In the genomic region with DNA sequence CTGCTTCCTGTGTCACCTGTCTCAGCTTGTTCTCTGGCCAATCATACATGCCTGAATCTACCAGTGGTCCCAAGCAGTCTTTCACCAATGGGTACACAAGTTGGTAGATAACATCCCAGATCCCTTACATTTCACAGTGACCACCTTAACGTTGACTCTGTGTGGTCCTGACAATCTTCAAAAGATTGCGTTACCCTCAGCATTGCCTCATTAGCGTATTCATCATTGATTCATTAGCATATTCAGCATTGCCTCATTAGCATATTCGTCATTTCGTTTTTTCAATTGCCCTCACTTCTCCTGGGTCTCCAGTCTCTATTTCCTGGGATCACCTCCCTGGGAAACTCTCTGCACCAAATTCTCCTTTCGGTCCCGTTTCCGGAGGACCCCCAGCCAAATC, we compare ENCODE assay signal across 16 mouse cellular contexts. TPM values are rescaled to one million over a fixed set of nuclear protein-coding genes. Genes with fewer than 3 reads are reported as not detected.
DNase-seq lines count a peak whose midpoint lies in the region; ATAC-seq lines count a peak whose summit lies in the region.
"Had no signal": no experiment of that assay in that cellular context is flagged by ENCODE, and none has a peak within 500 bp of the region (broad histone marks: within the 10 kb centered on the region; RNA-seq: fewer than 3 reads in every experiment).

No protein-coding gene starts in this region.

- 71% methylated on average over 8 of the region's 8 CpGs for WGBS in heart, embryonic 14.5 days
- 70% methylated on average over 8 of the region's 8 CpGs for WGBS in midbrain, embryonic 14.5 days
- 82% methylated on average over 8 of the region's 8 CpGs for WGBS in midbrain, embryonic 10.5 days
- WGBS in forebrain, embryonic 14.5 days: 23% methylated on average over 8 of the region's 8 CpGs
- WGBS in limb, embryonic 12.5 days: 83% methylated on average over 8 of the region's 8 CpGs

- H3K9ac ChIP-seq in heart, embryonic 14.5 days (ENCODE audit: low read length): no peak overlapping the region
- no peak overlapping the region for H3K9ac ChIP-seq in midbrain, embryonic 14.5 days (replicated peaks; ENCODE audit: low read length)
- H3K9ac ChIP-seq in forebrain, embryonic 14.5 days (ENCODE audit: low read length): no peak overlapping the region
- H3K9ac ChIP-seq in limb, embryonic 12.5 days (replicated peaks): no peak overlapping the region

- H3K9me3 ChIP-seq in heart, embryonic 14.5 days (ENCODE audit: control insufficient read depth, low read length): peaks cover 4% of the 10 kb centered on the region
- H3K9me3 ChIP-seq in midbrain, embryonic 14.5 days (ENCODE audit: control insufficient read depth, low read length): no peaks in the 10 kb centered on the region
- peaks cover 6% of the 10 kb centered on the region for H3K9me3 ChIP-seq in midbrain, embryonic 10.5 days (replicated peaks)
- H3K9me3 ChIP-seq in forebrain, embryonic 14.5 days (replicated peaks; ENCODE audit: control insufficient read depth, low read length): no peaks in the 10 kb centered on the region; the same call in 1 of the 2 replicates
- H3K9me3 ChIP-seq in limb, embryonic 12.5 days: peaks cover 7% of the 10 kb centered on the region; the same call in 1 of the 2 replicates

- intact Hi-C loops in heart, postnatal 10 days (cut with DNase I): no loop called here

- H3K4me2 ChIP-seq in heart, embryonic 14.5 days (ENCODE audit: low read length): no peak overlapping the region
- H3K4me2 ChIP-seq in midbrain, embryonic 14.5 days (ENCODE audit: low read length): peak overlapping the region; percentile 23; the same call in 1 of the 2 replicates
- peak overlapping the region; percentile 39 for H3K4me2 ChIP-seq in forebrain, embryonic 14.5 days (ENCODE audit: low read length)
- H3K4me2 ChIP-seq in limb, embryonic 12.5 days: no peak overlapping the region

- DNase-seq in heart, postnatal 10 days: no peak
- DNase-seq in midbrain, embryonic 14.5 days: no peak
- no peak for DNase-seq in midbrain, embryonic 10.5 days (ENCODE audit: low spot score)
- DNase-seq in forebrain, embryonic 14.5 days (ENCODE audit: low spot score): peak; percentile 57
- no peak for DNase-seq in cerebellum, postnatal 10 days
- DNase-seq: adrenal gland, postnatal 36 days; cerebellum, adult 18-20 months; kidney, adult 9 months; layer of hippocampus, adult 9-11 months; thymus, postnatal 14 days had no signal

- H3K27ac ChIP-seq in heart, embryonic 14.5 days (replicated peaks in 1 of 2; ENCODE audit: control insufficient read depth in 1 of 2, insufficient read depth in 1 of 2, low read depth in 2 of 2, low read length in 2 of 2): peak overlapping the region; percentile 30 to 43; a peak in 2 of 4 replicates
- peak overlapping the region; percentile 56; the same call in 1 of the 2 replicates for H3K27ac ChIP-seq in midbrain, embryonic 14.5 days (replicated peaks; ENCODE audit: low read depth, low read length)
- H3K27ac ChIP-seq in midbrain, embryonic 10.5 days (replicated peaks): no peak overlapping the region
- peak overlapping the region; percentile 52; the same call in 1 of the 2 replicates for H3K27ac ChIP-seq in forebrain, embryonic 14.5 days (ENCODE audit: low read depth, low read length)
- peak overlapping the region; percentile 71 for H3K27ac ChIP-seq in limb, embryonic 12.5 days

- H3K27me3 ChIP-seq in heart, embryonic 14.5 days (ENCODE audit: control insufficient read depth, insufficient read depth, low read length): no peaks in the 10 kb centered on the region
- no peaks in the 10 kb centered on the region for H3K27me3 ChIP-seq in midbrain, embryonic 14.5 days (ENCODE audit: control insufficient read depth, insufficient read depth, low read length)
- no peaks in the 10 kb centered on the region for H3K27me3 ChIP-seq in midbrain, embryonic 10.5 days (ENCODE audit: low read depth, poor library complexity, severe bottlenecking)
- H3K27me3 ChIP-seq in forebrain, embryonic 14.5 days (replicated peaks; ENCODE audit: control insufficient read depth, insufficient read depth, low read length): no peaks in the 10 kb centered on the region
- H3K27me3 ChIP-seq in limb, embryonic 12.5 days: 0 out of 2 replicates have a peak, but pooled peaks cover 5% of the 10 kb centered on the region

- ATAC-seq in heart, embryonic 14.5 days (ENCODE audit: insufficient number of reproducible peaks, insufficient read depth, low FRiP score, low read depth): no peak
- no peak for ATAC-seq in midbrain, embryonic 14.5 days (ENCODE audit: low FRiP score, low TSS enrichment)
- peak; percentile 75 for ATAC-seq in forebrain, embryonic 14.5 days
- no peak for ATAC-seq in limb, embryonic 12.5 days (ENCODE audit: insufficient number of reproducible peaks, insufficient read depth, low FRiP score, low TSS enrichment, low read depth)
- ATAC-seq in frontal cortex, adult (ENCODE audit: low TSS enrichment): no peak

- H3K36me3 ChIP-seq in heart, embryonic 14.5 days (ENCODE audit: control insufficient read depth, insufficient read depth, low read length): no peaks in the 10 kb centered on the region
- H3K36me3 ChIP-seq in midbrain, embryonic 14.5 days (ENCODE audit: control insufficient read depth, insufficient read depth, low read length): no peaks in the 10 kb centered on the region
- no peaks in the 10 kb centered on the region for H3K36me3 ChIP-seq in midbrain, embryonic 10.5 days
- H3K36me3 ChIP-seq in forebrain, embryonic 14.5 days (ENCODE audit: control insufficient read depth, insufficient read depth, low read length): no peaks in the 10 kb centered on the region
- H3K36me3 ChIP-seq in limb, embryonic 12.5 days: no peaks in the 10 kb centered on the region
- H3K36me3 ChIP-seq: G1E had no signal

- H3K4me1 ChIP-seq in heart, embryonic 14.5 days (ENCODE audit: control insufficient read depth in 2 of 2, insufficient read depth in 2 of 2, low read length in 2 of 2): no peaks in the 10 kb centered on the region
- H3K4me1 ChIP-seq in midbrain, embryonic 14.5 days (ENCODE audit: control insufficient read depth, insufficient read depth, low read length): peaks cover 26% of the 10 kb centered on the region
- H3K4me1 ChIP-seq in midbrain, embryonic 10.5 days: peaks cover 14% of the 10 kb centered on the region
- H3K4me1 ChIP-seq in forebrain, embryonic 14.5 days (ENCODE audit: control insufficient read depth, insufficient read depth, low read length): peaks cover 15% of the 10 kb centered on the region
- H3K4me1 ChIP-seq in limb, embryonic 12.5 days (replicated peaks): peaks cover 25% of the 10 kb centered on the region

- H3K4me3 ChIP-seq in heart, embryonic 14.5 days (ENCODE audit: control insufficient read depth in 1 of 2, insufficient read depth in 1 of 2, low read depth in 1 of 2, low read length in 2 of 2): no peak overlapping the region
- H3K4me3 ChIP-seq in midbrain, embryonic 14.5 days (replicated peaks; ENCODE audit: low read depth, low read length): no peak overlapping the region
- no peak overlapping the region for H3K4me3 ChIP-seq in midbrain, embryonic 10.5 days
- no peak overlapping the region for H3K4me3 ChIP-seq in forebrain, embryonic 14.5 days (ENCODE audit: low read depth, low read length)
- no peak overlapping the region for H3K4me3 ChIP-seq in limb, embryonic 12.5 days (replicated peaks)

RNA-seq across cellular contexts. Expression of a gene that starts 55.5 kb away (rescaled TPM):
- 1.7 TPM in 2 replicates for polyA plus RNA-seq in heart, embryonic 14.5 days (2014; fragmentation: Nextera tagmentation; extraction: Ambion mirVana)
- total RNA-seq in heart, postnatal 10 days (2021): not detected
- not detected in 2 replicates for polyA plus RNA-seq in midbrain, embryonic 14.5 days (2014; fragmentation: Nextera tagmentation; extraction: Ambion mirVana)
- 0.06 TPM in 1 of 2 replicates, not detected in the other for polyA plus RNA-seq in midbrain, embryonic 10.5 days (2016; fragmentation: Nextera tagmentation; extraction: Ambion mirVana)
- 0.06 and 0.16 TPM in 2 replicates for polyA plus RNA-seq in forebrain, embryonic 14.5 days (2014; fragmentation: Nextera tagmentation; extraction: Ambion mirVana)
- not detected in 2 replicates for polyA plus RNA-seq in limb, embryonic 12.5 days (2016; fragmentation: Nextera tagmentation; extraction: Ambion mirVana)
- total RNA-seq: left cerebral cortex, postnatal 36 days; neutrophil, adult 5-6 weeks had no signal
- polyA plus RNA-seq: G1E had no signal

Comparison
In these comparisons a context has a peak if more than half of its experiments do, and no peak if none do; other contexts are left out.
1. H3K4me2 ChIP-seq: peak in midbrain, embryonic 14.5 days (single experiment) and forebrain, embryonic 14.5 days (single experiment); none in heart, embryonic 14.5 days (single experiment) and limb, embryonic 12.5 days (single experiment).